Mouse (Mus musculus) neutrophil, adult 83 days (primary cell): Measurements from ENCODE around the gene Msln. TPM values are rescaled to one million over a fixed set of nuclear protein-coding genes. Genes with fewer than 3 reads are reported as not detected.

Experiments used
- total RNA-seq, 2 experiments: library from RNA; stranded (reverse); gene quantifications; one replicate each; pipeline ENCODE4 v1.2.4; 2023

The Msln gene
- not detected for total RNA-seq

GRCm38 (mm10) chr17:25754241-25754640, at the start of gene Msln:
Msln (minus strand) TSS chr17:25754378.

GRCm38 (mm10) chr17:25796951-25797369, 42.8 kb upstream of the Msln start, which contains the start of gene Metrn:
Metrn (minus strand) TSS chr17:25797136.

GRCm38 (mm10) chr17:25795609-25796092, 41.5 kb upstream of the Msln start, which contains the start of gene AC134908.4:
AC134908.4 (minus strand) TSS chr17:25795659.

GRCm38 (mm10) chr17:25792615-25793014, 38.4 kb upstream of the Msln start, which contains the start of gene Fam173a:
Fam173a (minus strand) TSS chr17:25792901.

GRCm38 (mm10) chr17:25786280-25786679, 32.1 kb upstream of the Msln start, which contains the start of gene Ccdc78:
Ccdc78 (plus strand) TSS chr17:25786580.

GRCm38 (mm10) chr17:25785281-25785745, 31.1 kb upstream of the Msln start, which contains the start of gene Haghl:
Haghl (minus strand) TSS chr17:25785673.

GRCm38 (mm10) chr17:25773549-25774120, 19.5 kb upstream of the Msln start, which contains the start of gene Narfl:
Narfl (plus strand) TSS chr17:25773776.

GRCm38 (mm10) chr17:25735745-25736144, 18.4 kb downstream of the Msln start, which contains the start of gene Mslnl:
Mslnl (plus strand) TSS chr17:25736042.

GRCm38 (mm10) chr17:25727265-25728008, 26.7 kb downstream of the Msln start, which contains the start of the genes Chtf18 and Rpusd1:
Chtf18 (minus strand) TSS chr17:25727419.
Rpusd1 (plus strand) TSS chr17:25727670.

GRCm38 (mm10) chr17:25716711-25717637, 37.2 kb downstream of the Msln start, which contains the start of gene Gng13:
Gng13 (plus strand) TSS chr17:25717171.

Other genes starting within 250 kb of the Msln start
- not detected for gene Sox8, start 183.7 kb downstream of the Msln start, total RNA-seq
- 10 to 100 TPM; 13.6 to 14.3 TPM for gene Lmf1, start 175.3 kb downstream of the Msln start, total RNA-seq
- not detected for gene Gng13, start 37.2 kb downstream of the Msln start, total RNA-seq
- 10 to 100 TPM; 20.2 to 26.7 TPM for gene Chtf18, start 27.0 kb downstream of the Msln start, total RNA-seq
- gene Rpusd1, start 26.7 kb downstream of the Msln start, total RNA-seq: 1 to 10 TPM; 6.4 TPM
- gene Mslnl, start 18.3 kb downstream of the Msln start, total RNA-seq: not detected
- 10 to 100 TPM; 20.6 to 26.5 TPM for gene Narfl, start 19.4 kb upstream of the Msln start, total RNA-seq
- 10 to 100 TPM; 10.6 to 16.5 TPM for gene Haghl, start 31.3 kb upstream of the Msln start, total RNA-seq
- gene Ccdc78, start 32.2 kb upstream of the Msln start, total RNA-seq: not detected
- gene Fam173a, start 38.5 kb upstream of the Msln start, total RNA-seq: 10 to 100 TPM; 33.6 to 34.8 TPM
- under 1 TPM in 1 of 2 experiments, not detected in 1; 0.66 TPM for gene AC134908.4, start 41.3 kb upstream of the Msln start, total RNA-seq
- gene Metrn, start 42.8 kb upstream of the Msln start, total RNA-seq: 10 to 100 TPM; 16.1 to 17.2 TPM
- gene Fbxl16, start 54.7 kb upstream of the Msln start, total RNA-seq: not detected
- 10 to 100 TPM; 13.2 to 15.2 TPM for gene Wdr24, start 69.2 kb upstream of the Msln start, total RNA-seq
- gene Jmjd8, start 74.5 kb upstream of the Msln start, total RNA-seq: 10 to 100 TPM; 12.4 to 16.8 TPM
- 10 to 100 TPM; 45.6 to 55.2 TPM for gene Stub1, start 79.0 kb upstream of the Msln start, total RNA-seq
- 1 to 10 TPM; 2.3 to 2.5 TPM for gene Rhbdl1, start 82.9 kb upstream of the Msln start, total RNA-seq
- 1 to 10 TPM; 2.7 to 4.2 TPM for gene Gm20683, start 87.4 kb upstream of the Msln start, total RNA-seq
- gene Rhot2, start 90.5 kb upstream of the Msln start, total RNA-seq: 10 to 100 TPM; 37.5 to 40.0 TPM
- gene Wdr90, start 107.1 kb upstream of the Msln start, total RNA-seq: 10 to 100 TPM; 28.2 to 31.0 TPM
- gene Mcrip2, start 114.4 kb upstream of the Msln start, total RNA-seq: 1 to 10 TPM; 3.8 to 4.2 TPM
- gene Mettl26, start 120.7 kb upstream of the Msln start, total RNA-seq: 10 to 100 TPM; 10.2 to 10.3 TPM
- 1 to 10 TPM; 2.5 to 3.8 TPM for gene Wfikkn1, start 126.5 kb upstream of the Msln start, total RNA-seq
- 10 to 100 TPM; 16.6 to 19.2 TPM for gene Rab40c, start 165.3 kb upstream of the Msln start, total RNA-seq
- gene Pigq, start 190.6 kb upstream of the Msln start, total RNA-seq: 100 to 1,000 TPM in 1 of 2 experiments, 10 to 100 TPM in 1; 70.2 to 101 TPM
- gene Nhlrc4, start 190.6 kb upstream of the Msln start, total RNA-seq: under 1 TPM; 0.20 to 0.93 TPM
- gene A930017K11Rik, start 198.2 kb upstream of the Msln start, total RNA-seq: not detected
- 10 to 100 TPM; 17.0 to 22.0 TPM for gene Capn15, start 231.4 kb upstream of the Msln start, total RNA-seq